Mouse (Mus musculus): ENCODE data around the gene Zfp382. TPM values are rescaled to one million over a fixed set of nuclear protein-coding genes. Genes with fewer than 3 reads are reported as not detected.
"Not testable (repeated sequence)": the region's sequence is repeated elsewhere in the genome, so short reads cannot be mapped to it uniquely, and the experiment has no call there.

The Zfp382 gene
- total and polyA plus RNA-seq, 3 experiments = 2.6 to 6.8 (median 5.8) TPM

DNA sequence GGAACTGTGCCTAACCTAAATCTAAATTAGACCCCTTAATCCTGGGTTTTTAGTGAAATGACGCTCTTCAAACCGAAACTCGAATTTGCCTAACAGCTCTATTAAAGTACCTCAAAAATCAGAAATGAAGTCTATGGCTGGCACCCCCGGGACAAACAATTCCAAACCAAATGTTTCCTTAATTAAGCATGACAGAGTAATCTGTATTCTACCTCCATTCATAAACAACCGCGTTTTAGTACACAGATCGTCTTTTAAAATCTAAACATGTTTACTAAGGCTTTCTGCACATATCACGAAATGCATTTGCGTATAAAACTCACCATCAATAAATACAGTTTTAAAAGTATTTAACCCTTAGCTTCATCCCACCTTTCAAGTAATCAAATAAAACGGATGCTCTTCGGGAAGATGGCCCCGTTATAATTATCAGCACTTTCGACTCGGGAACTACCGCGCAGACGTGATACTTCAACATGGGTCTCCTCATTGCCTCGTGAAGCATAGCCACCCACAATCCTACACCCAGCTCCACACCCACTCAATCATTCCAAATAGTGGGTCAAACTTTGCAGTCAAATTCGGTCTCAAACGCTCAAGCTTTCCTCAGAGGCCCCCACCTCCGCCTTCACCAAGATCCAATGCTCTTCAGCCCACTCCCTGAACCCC lies 47.3 kb downstream of the Zfp382 start:
- peak; percentile 38 for DNase-seq (ENCODE audit: low spot score)
- no peak for ATAC-seq (ENCODE audit: extremely low read depth, insufficient number of reproducible peaks, low FRiP score, poor library complexity, severe bottlenecking)
- peaks cover 25% of the 10 kb centered on the region for H3K4me1 ChIP-seq (ENCODE audit: insufficient read depth, low read depth, low read length)
- no peaks in the 10 kb centered on the region for H3K27me3 ChIP-seq (ENCODE audit: insufficient read depth, low read length)
- peak overlapping the region; percentile 80 for H3K4me3 ChIP-seq (ENCODE audit: low read depth, low read length)
- peaks cover 45% of the 10 kb centered on the region for H3K36me3 ChIP-seq (replicated peaks)
- peaks cover 32% of the 10 kb centered on the region for H3K9me3 ChIP-seq (replicated peaks)
- TF ChIP-seq GATA1 (IDR thresholded peaks at IDR 0.05; ENCODE audit: borderline replicate concordance, low read length) = no peak
- no peak for TF ChIP-seq GATA2 (IDR thresholded peaks at IDR 0.05; ENCODE audit: borderline replicate concordance, low read depth, low read length)
- TF ChIP-seq CTCF (IDR thresholded peaks at IDR 0.05; ENCODE audit: low read depth, low read length) = no peak
- TF ChIP-seq TAL1 (conservative IDR thresholded peaks at IDR 0.05; ENCODE audit: low read depth, low read length) = no peak
- no peak for TF ChIP-seq POLR2AphosphoS5 (IDR thresholded peaks at IDR 0.05; ENCODE audit: insufficient replicate concordance, low read depth, low read length)

DNA sequence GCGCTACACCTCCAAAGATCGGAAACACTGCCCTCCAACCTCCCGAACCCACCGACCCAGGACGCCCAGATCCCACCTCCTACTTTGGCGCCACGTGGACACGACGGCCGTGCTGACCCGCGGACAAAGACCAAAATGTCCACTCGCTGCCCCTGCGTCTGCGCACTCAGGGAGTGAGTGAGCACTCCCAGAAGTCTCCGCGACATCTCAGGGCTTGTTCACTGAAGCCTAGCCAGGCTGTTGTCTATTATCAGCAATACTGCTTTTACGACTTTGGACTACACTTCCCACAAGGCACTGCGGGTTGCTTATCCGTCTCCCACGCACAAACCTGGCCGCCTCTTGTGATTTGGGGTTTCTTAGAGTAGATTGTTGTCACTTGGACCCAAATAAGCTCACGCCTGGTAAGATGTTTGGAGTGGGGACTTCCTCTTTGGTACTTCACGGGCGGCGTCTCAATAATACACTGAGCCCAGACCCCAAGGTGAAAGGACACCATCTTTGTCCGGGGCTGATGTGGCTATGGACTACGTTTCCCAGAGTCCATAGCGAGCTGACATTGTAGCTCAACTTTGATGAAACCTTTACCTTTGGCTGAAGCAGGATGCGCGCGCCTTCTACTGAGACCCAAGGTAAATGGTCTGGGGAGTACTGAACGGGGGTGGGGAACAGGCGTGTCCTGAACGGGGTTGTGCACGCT lies 48.0 kb downstream of the Zfp382 start, which contains the start of gene Zfp146:
Gene Zfp146 (minus strand): TSS at position 168 of the 700 bp plus-strand sequence.
- ATAC-seq (ENCODE audit: extremely low read depth, insufficient number of reproducible peaks, low FRiP score, poor library complexity, severe bottlenecking) (peak; percentile 92), DNase-seq (ENCODE audit: low spot score) (peak; percentile 93)
- H3K27me3 ChIP-seq (ENCODE audit: insufficient read depth, low read length) = no peaks in the 10 kb centered on the region
- peaks cover 42% of the 10 kb centered on the region for H3K36me3 ChIP-seq (replicated peaks)
- TF ChIP-seq TAL1 (conservative IDR thresholded peaks at IDR 0.05; ENCODE audit: low read depth, low read length) (no peak), CTCF (IDR thresholded peaks at IDR 0.05; ENCODE audit: low read depth, low read length) (no peak), GATA1 (IDR thresholded peaks at IDR 0.05; ENCODE audit: borderline replicate concordance, low read length) (no peak)
- H3K9me3 ChIP-seq (replicated peaks) = peaks cover 27% of the 10 kb centered on the region
- peaks cover 25% of the 10 kb centered on the region for H3K4me1 ChIP-seq (ENCODE audit: insufficient read depth, low read depth, low read length)
- H3K4me3 ChIP-seq (ENCODE audit: low read depth, low read length) = peak within 1 kb of the TSS; percentile 80

- no peak for TF ChIP-seq GATA2 (IDR thresholded peaks at IDR 0.05; ENCODE audit: borderline replicate concordance, low read depth, low read length)
- no peak for TF ChIP-seq POLR2AphosphoS5 (IDR thresholded peaks at IDR 0.05; ENCODE audit: insufficient replicate concordance, low read depth, low read length)
- no peak for TF ChIP-seq GATA1 (IDR thresholded peaks at IDR 0.05; ENCODE audit: borderline replicate concordance, low read length)
- no peak for TF ChIP-seq CTCF (IDR thresholded peaks at IDR 0.05; ENCODE audit: low read depth, low read length)
- TF ChIP-seq TAL1 (conservative IDR thresholded peaks at IDR 0.05; ENCODE audit: low read depth, low read length) = no peak
- Histone ChIP-seq H3K36me3 (replicated peaks) (peaks cover 38% of the 10 kb centered on the region), H3K9me3 (replicated peaks) (peaks cover 21% of the 10 kb centered on the region), H3K4me3 (ENCODE audit: low read depth, low read length) (peak overlapping the region; percentile 80), H3K27me3 (ENCODE audit: insufficient read depth, low read length) (no peaks in the 10 kb centered on the region), H3K4me1 (ENCODE audit: insufficient read depth, low read depth, low read length) (peaks cover 25% of the 10 kb centered on the region)
- DNase-seq (ENCODE audit: low spot score) (no peak), ATAC-seq (ENCODE audit: extremely low read depth, insufficient number of reproducible peaks, low FRiP score, poor library complexity, severe bottlenecking) (no peak)
Measured at GRCm38 (mm10) chr7:30170283-30170951, 48.7 kb downstream of the Zfp382 start.

DNA sequence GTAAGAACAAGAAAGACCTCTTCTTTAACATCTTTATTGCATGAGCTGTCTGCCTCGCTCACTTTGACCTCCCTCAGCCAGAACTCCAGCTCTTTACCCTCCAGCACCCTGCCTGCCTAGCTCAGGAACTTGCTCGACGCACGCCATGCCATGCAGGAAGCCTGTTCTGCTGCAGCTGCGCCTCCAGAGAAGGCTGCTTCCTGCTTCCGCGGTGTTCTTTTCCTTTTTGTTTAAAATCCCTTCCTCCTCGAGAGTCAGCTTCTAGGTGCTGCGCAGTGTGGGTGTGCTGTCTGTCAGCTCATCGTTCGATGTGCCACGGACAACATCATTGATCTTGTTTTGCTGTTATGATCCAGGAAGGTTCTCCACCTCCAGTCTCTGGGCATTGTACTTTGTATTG lies 54.7 kb downstream of the Zfp382 start:
- ATAC-seq (ENCODE audit: extremely low read depth, insufficient number of reproducible peaks, low FRiP score, poor library complexity, severe bottlenecking) (no peak), DNase-seq (ENCODE audit: low spot score) (no peak)
- peaks cover 7% of the 10 kb centered on the region; the same call in 1 of the 2 replicates for H3K4me1 ChIP-seq (ENCODE audit: insufficient read depth, low read depth, low read length)
- TF ChIP-seq GATA2 (IDR thresholded peaks at IDR 0.05; ENCODE audit: borderline replicate concordance, low read depth, low read length) = no peak
- no peak for TF ChIP-seq CTCF (IDR thresholded peaks at IDR 0.05; ENCODE audit: low read depth, low read length)
- TF ChIP-seq GATA1 (IDR thresholded peaks at IDR 0.05; ENCODE audit: borderline replicate concordance, low read length) = no peak
- TF ChIP-seq POLR2AphosphoS5 (IDR thresholded peaks at IDR 0.05; ENCODE audit: insufficient replicate concordance, low read depth, low read length) = no peak
- no peak for TF ChIP-seq TAL1 (conservative IDR thresholded peaks at IDR 0.05; ENCODE audit: low read depth, low read length)
- no peaks in the 10 kb centered on the region for H3K27me3 ChIP-seq (ENCODE audit: insufficient read depth, low read length)
- no peak overlapping the region for H3K4me3 ChIP-seq (ENCODE audit: low read depth, low read length)
- H3K36me3 ChIP-seq (replicated peaks) = peaks cover 45% of the 10 kb centered on the region
- H3K9me3 ChIP-seq (replicated peaks) = no peaks in the 10 kb centered on the region

GRCm38 (mm10) chr7:30178256-30178655 lies 56.5 kb downstream of the Zfp382 start:
- H3K36me3 ChIP-seq (replicated peaks) = peaks cover 41% of the 10 kb centered on the region
- DNase-seq (ENCODE audit: low spot score) = no peak
- H3K9me3 ChIP-seq (replicated peaks) = no peaks in the 10 kb centered on the region
- no peak for TF ChIP-seq GATA1 (IDR thresholded peaks at IDR 0.05; ENCODE audit: borderline replicate concordance, low read length)
- no peak for TF ChIP-seq GATA2 (IDR thresholded peaks at IDR 0.05; ENCODE audit: borderline replicate concordance, low read depth, low read length)
- no peak for TF ChIP-seq POLR2AphosphoS5 (IDR thresholded peaks at IDR 0.05; ENCODE audit: insufficient replicate concordance, low read depth, low read length)
- TF ChIP-seq TAL1 (conservative IDR thresholded peaks at IDR 0.05; ENCODE audit: low read depth, low read length) = no peak
- no peak for ATAC-seq (ENCODE audit: extremely low read depth, insufficient number of reproducible peaks, low FRiP score, poor library complexity, severe bottlenecking)
- H3K27me3 ChIP-seq (ENCODE audit: insufficient read depth, low read length) = no peaks in the 10 kb centered on the region
- H3K4me3 ChIP-seq (ENCODE audit: low read depth, low read length) = no peak overlapping the region
- H3K4me1 ChIP-seq (ENCODE audit: insufficient read depth, low read depth, low read length) = peaks cover 8% of the 10 kb centered on the region; the same call in 1 of the 2 replicates

DNA sequence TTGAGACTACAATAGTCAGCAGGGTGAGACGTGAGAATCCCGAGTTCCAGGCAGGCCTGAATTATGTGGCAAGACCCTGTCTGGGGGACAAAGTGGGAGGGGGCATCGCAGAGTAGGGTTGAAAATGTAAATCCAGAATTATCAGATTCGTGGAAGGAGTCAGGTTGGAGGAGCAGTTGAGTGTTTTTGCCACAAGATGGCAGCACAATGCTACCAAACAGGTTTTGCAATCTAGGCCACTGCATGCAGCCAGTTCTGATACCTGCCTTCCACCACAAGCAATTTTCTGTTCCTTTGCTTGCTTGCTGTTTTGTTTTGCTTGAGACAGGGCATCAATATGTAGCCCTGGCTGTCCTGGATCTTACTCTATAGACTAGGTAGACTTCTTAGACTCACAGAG lies 59.6 kb downstream of the Zfp382 start:
- TF ChIP-seq CTCF (IDR thresholded peaks at IDR 0.05; ENCODE audit: low read depth, low read length) = peak; percentile 84
- TF ChIP-seq GATA2 (IDR thresholded peaks at IDR 0.05; ENCODE audit: borderline replicate concordance, low read depth, low read length) = no peak
- no peak for TF ChIP-seq TAL1 (conservative IDR thresholded peaks at IDR 0.05; ENCODE audit: low read depth, low read length)
- TF ChIP-seq GATA1 (IDR thresholded peaks at IDR 0.05; ENCODE audit: borderline replicate concordance, low read length) = no peak
- H3K4me3 ChIP-seq (ENCODE audit: low read depth, low read length) = no peak overlapping the region
- H3K27me3 ChIP-seq (ENCODE audit: insufficient read depth, low read length) = no peaks in the 10 kb centered on the region
- H3K9me3 ChIP-seq (replicated peaks) = no peaks in the 10 kb centered on the region
- ATAC-seq (ENCODE audit: extremely low read depth, insufficient number of reproducible peaks, low FRiP score, poor library complexity, severe bottlenecking) = no peak
- DNase-seq (ENCODE audit: low spot score) = peak; percentile 37
- peaks cover 41% of the 10 kb centered on the region for H3K36me3 ChIP-seq (replicated peaks)
- H3K4me1 ChIP-seq (ENCODE audit: insufficient read depth, low read depth, low read length) = peaks cover 34% of the 10 kb centered on the region

GRCm38 (mm10) chr7:30181929-30182328 lies 60.2 kb downstream of the Zfp382 start:
- not testable (repeated sequence) for H3K27me3 ChIP-seq (ENCODE audit: insufficient read depth, low read length); ATAC-seq (ENCODE audit: extremely low read depth, insufficient number of reproducible peaks, low FRiP score, poor library complexity, severe bottlenecking); H3K9me3 ChIP-seq (replicated peaks); DNase-seq (ENCODE audit: low spot score); H3K4me3 ChIP-seq (ENCODE audit: low read depth, low read length)
- Histone ChIP-seq H3K36me3 (replicated peaks) (peaks cover 41% of the 10 kb centered on the region), H3K4me1 (ENCODE audit: insufficient read depth, low read depth, low read length) (peaks cover 35% of the 10 kb centered on the region)

GRCm38 (mm10) chr7:30183189-30183588 lies 61.4 kb downstream of the Zfp382 start:
- not testable (repeated sequence) for ATAC-seq (ENCODE audit: extremely low read depth, insufficient number of reproducible peaks, low FRiP score, poor library complexity, severe bottlenecking); DNase-seq (ENCODE audit: low spot score); H3K4me3 ChIP-seq (ENCODE audit: low read depth, low read length); H3K9me3 ChIP-seq (replicated peaks); H3K27me3 ChIP-seq (ENCODE audit: insufficient read depth, low read length)
- H3K36me3 ChIP-seq (replicated peaks) = peaks cover 45% of the 10 kb centered on the region
- peaks cover 39% of the 10 kb centered on the region for H3K4me1 ChIP-seq (ENCODE audit: insufficient read depth, low read depth, low read length)

Data from G1E (cell line).